Mouse (Mus musculus): Measurements from ENCODE around the gene Spcs3. TPM values are rescaled to one million over a fixed set of nuclear protein-coding genes. Genes with fewer than 3 reads are reported as not detected.

Gene Spcs3
- polyA plus RNA-seq (2021; fragmentation: Nextera tagmentation) = 33.8 and 39.9 TPM in 2 replicates
- long read RNA-seq, experiment 1, transcript Spcs3-201 (5 exons, 3,466 nt) = major isoform, 57 of 84 reads
- long read RNA-seq, experiment 1, partial matches to known transcripts = 4 of 84 reads
- long read RNA-seq, experiment 1, other reads (novel, unspliced or antisense) = 23 of 84 reads
- long read RNA-seq, experiment 2, transcript Spcs3-201 (5 exons, 3,466 nt) = major isoform, 388 of 417 reads
- long read RNA-seq, experiment 2, partial matches to known transcripts = 10 of 417 reads
- long read RNA-seq, experiment 2, other reads (novel, unspliced or antisense) = 19 of 417 reads

DNA sequence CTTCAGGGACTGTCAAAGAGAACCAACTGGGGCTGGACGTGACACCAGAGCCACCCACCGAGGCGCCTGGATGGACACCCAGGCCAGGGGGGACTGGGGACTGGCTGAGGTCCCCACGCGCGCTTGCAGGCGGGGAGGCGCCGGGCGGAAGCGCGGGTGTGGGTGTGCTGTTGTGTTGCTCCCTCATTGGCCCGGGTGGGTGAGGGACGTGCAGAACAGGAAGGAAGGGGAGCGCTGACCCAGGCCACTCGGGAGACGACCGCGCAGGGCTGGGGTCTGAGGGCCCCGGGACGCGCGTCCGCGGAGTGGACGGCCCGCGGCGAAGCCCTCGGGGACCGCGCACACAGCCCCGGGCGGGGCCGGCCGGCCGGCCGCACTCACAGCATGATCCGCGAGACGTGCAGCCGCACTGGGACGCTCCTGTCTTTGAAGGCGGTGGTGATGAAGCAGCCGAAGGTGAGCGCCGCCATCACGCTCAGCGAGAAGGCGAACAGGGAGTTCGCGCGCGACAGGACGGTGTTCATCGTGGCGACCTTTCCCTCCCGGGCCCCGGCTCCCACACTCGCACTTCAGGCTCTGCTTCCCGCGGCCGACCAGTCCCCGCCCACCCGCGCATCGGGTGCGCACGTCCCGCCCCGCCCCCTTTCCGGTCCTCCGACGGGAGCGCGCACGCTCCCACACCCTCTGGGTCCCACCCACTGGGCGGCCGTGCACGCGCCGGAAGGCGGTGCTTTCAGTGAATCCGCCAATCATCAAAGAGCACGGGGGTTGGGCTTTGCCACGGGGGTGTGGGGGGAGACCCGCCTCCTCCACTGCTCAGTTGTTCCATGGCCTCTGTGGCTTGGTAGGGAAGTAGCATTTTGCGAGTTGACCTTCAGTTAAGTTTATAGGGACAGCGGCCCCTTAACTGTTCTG is at the start of gene Spcs3, which contains the start of gene Asb5:
Gene Spcs3, minus strand, starts transcription at position 617 of the 915 bp plus-strand sequence.
Gene Asb5, plus strand, starts transcription at position 199 of the 915 bp plus-strand sequence.

Other genes starting within 250 kb of the Spcs3 start
- 0.45 and 0.62 TPM in 2 replicates for gene Asb5, start 418 bp downstream of the Spcs3 start, polyA plus RNA-seq (2021; fragmentation: Nextera tagmentation)
- 0.18 TPM in 1 of 2 replicates, not detected in the other for gene Spata4, start 70.8 kb upstream of the Spcs3 start, polyA plus RNA-seq (2021; fragmentation: Nextera tagmentation)